Mouse (Mus musculus) hindbrain, embryonic 10.5 days (tissue): ENCODE measurements at regions not wholly inside any gene's neighbourhood (a gene's known extent, or its start where the extent isn't known, plus 50 kb on each side); places are given as distances from the start of the nearest gene placed in this dataset.

Experiments
- DNase-seq: peaks from one replicate; pipeline ENCODE4 v3.0.0-alpha.2; 2017; ENCODE audit warnings: low spot score
- H3K27ac ChIP-seq: fragments of 300-500 bp; sonication (generic); 2 replicates; pipeline ENCODE4 v1.5.1; 2016; ENCODE audit warnings: mild to moderate bottlenecking, moderate library complexity
- H3K27me3 ChIP-seq: fragments of 300-500 bp; sonication (generic); 2 replicates; pipeline ENCODE4 v1.6.1; 2016; ENCODE audit warnings: mild to moderate bottlenecking; ENCODE audit not compliant: poor library complexity, insufficient read depth, severe bottlenecking
- H3K36me3 ChIP-seq: fragments of 300-500 bp; sonication (generic); 2 replicates; pipeline ENCODE4 v1.6.1; 2016; ENCODE audit warnings: mild to moderate bottlenecking, moderate library complexity
- H3K4me1 ChIP-seq: fragments of 300-500 bp; sonication (generic); replicated peaks from 2 replicates; pipeline ENCODE4 v1.6.1; 2016; ENCODE audit warnings: mild to moderate bottlenecking
- H3K4me3 ChIP-seq: fragments of 300-500 bp; sonication (generic); 2 replicates; pipeline ENCODE4 v1.5.1; 2016; ENCODE audit warnings: mild to moderate bottlenecking, moderate library complexity
- H3K9me3 ChIP-seq: fragments of 300-500 bp; sonication (generic); 2 replicates; pipeline ENCODE4 v1.6.1; 2016; ENCODE audit warnings: mild to moderate bottlenecking, moderate library complexity
- WGBS: fragments of 180-500 bp; shearing (Covaris S2); methylation state at CpG from one replicate; pipeline ENCODE4 v1.1.7; 2016; 5-methylcytosine and 5-hydroxymethylcytosine counted together

DNA sequence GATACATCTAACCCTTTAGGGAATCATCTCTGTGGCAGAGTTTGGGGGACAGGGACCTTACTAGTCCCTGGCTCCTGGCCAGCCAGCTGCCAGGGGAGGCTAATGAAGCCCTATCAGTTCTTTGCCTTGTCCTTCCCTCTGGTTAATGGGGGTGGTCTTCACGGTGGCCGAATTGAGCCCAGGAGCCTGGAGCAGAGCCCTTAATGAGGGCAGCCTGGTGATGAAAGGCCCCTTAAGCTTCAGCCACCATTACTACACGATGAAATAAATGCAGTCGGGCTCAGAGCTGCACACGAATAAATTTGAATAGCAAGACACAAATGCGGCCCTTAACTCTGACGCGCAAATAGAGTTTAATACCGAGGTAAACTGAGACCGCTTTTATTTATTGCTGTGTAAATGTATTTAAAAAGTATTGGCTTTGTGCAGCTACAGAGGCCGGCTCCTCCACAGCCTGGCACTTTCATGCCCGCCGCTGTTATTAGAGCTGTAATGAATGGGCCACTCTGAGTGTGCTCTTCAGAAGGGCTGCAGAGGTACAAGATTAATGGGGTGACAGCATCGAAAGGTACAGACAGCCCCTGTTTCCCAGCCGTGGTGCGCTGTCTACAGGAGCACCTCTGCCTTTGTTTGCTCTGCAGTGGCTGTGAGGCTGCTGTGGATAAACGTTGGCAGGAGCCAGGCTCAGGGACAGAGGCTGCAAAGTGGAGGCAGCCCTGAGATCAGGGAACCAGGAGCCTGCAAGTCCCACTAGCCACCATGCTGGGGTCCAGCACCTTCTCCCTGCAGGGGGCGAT is 335.2 kb upstream of the Zmiz1 start:
- Histone ChIP-seq H3K4me1 (peaks cover 44% of the 10 kb centered on the region), H3K36me3 (no peaks in the 10 kb centered on the region), H3K27ac (peak overlapping the region; percentile 74), H3K27me3 (no peaks in the 10 kb centered on the region; the same call in 1 of the 2 replicates), H3K9me3 (no peaks in the 10 kb centered on the region), H3K4me3 (no peak overlapping the region)
- WGBS, result 62% methylated on average over 18 of the region's 18 CpGs
- no peak for DNase-seq

DNA sequence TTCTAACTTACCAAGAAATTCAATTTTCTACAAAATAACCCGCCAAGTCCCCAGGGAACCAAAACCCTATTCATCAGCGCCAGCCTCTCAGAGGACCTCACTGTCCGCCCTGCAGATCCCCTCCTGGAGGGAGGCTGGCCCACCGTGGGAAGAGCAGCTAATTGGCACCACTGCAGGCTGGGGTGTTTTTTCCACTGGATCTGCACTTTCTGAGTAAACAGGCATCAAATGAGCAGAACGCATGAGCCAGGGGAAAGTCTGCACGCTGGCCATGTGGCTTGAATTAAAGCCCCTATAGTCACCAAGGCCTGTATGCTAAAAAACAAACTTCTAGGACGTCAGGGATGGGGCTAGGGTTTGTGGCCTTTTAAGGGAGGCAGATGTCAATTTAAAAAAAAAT is 332.4 kb upstream of the Zmiz1 start:
- DNase-seq, result no peak
- Histone ChIP-seq H3K4me1 (peaks cover 44% of the 10 kb centered on the region), H3K27me3 (no peaks in the 10 kb centered on the region; the same call in 1 of the 2 replicates), H3K27ac (0 out of 2 replicates have a peak overlapping the region, but pooled peaks have one; percentile 60), H3K4me3 (no peak overlapping the region), H3K9me3 (no peaks in the 10 kb centered on the region), H3K36me3 (no peaks in the 10 kb centered on the region)
- WGBS, result 44% methylated on average over 7 of the region's 7 CpGs

DNA sequence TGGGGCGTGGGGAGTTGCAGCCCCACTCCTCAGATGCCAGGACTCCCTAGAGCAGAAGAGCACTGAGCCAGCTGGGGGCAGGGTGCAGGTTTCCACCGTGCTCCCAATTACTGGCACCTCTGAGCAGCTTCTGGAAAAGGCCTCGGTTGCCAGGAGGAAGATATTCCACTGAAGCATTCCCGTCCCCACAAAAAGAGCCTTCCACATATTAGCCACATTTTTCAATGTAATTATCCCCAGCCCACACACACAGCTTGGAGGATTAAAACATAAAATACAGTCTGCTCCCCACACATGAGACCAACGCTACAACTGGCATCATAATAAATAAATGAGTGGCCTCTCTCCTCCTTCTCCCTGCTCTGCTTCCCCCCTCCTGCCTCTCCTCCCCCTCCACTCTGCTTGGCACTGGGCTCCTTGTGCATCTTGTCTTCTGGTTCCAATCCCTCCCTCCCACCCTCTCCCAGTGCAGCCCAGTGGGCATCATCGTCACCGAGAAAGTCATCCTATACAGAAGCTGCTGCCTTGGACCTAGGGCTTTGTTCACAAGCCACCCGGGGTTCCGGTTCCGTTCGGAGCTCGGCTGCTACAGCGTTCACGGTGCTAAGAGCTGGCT is 331.3 kb upstream of the Zmiz1 start:
- no peak for DNase-seq
- Histone ChIP-seq H3K27me3 (no peaks in the 10 kb centered on the region; the same call in 1 of the 2 replicates), H3K4me3 (no peak overlapping the region), H3K4me1 (peaks cover 44% of the 10 kb centered on the region), H3K9me3 (no peaks in the 10 kb centered on the region), H3K27ac (peak overlapping the region; percentile 64), H3K36me3 (no peaks in the 10 kb centered on the region)
- WGBS, result 43% methylated on average over 14 of the region's 14 CpGs

GRCm38 (mm10) chr14:25128160-25128547 is 330.8 kb upstream of the Zmiz1 start:
- WGBS, result 65% methylated on average over 6 of the region's 6 CpGs
- no peaks in the 10 kb centered on the region; the same call in 1 of the 2 replicates for H3K27me3 ChIP-seq
- H3K9me3 ChIP-seq, result no peaks in the 10 kb centered on the region
- peak overlapping the region; percentile 64 for H3K27ac ChIP-seq
- peaks cover 41% of the 10 kb centered on the region for H3K4me1 ChIP-seq
- no peak overlapping the region for H3K4me3 ChIP-seq
- no peak for DNase-seq
- no peaks in the 10 kb centered on the region for H3K36me3 ChIP-seq

- WGBS, result 86% methylated on average over 3 of the region's 3 CpGs
Measured at GRCm38 (mm10) chr14:25135371-25135770, 323.6 kb upstream of the Zmiz1 start.

GRCm38 (mm10) chr14:25137312-25137711 is 321.7 kb upstream of the Zmiz1 start:
- no peaks in the 10 kb centered on the region for H3K27me3 ChIP-seq
- WGBS, result 91% methylated on average over 8 of the region's 8 CpGs
- no peak for DNase-seq

More at GRCm38 (mm10) chr14:25135371-25135770, 323.6 kb upstream of the Zmiz1 start:
- no peak for DNase-seq
- Histone ChIP-seq H3K4me3 (no peak overlapping the region), H3K27ac (no peak overlapping the region), H3K4me1 (peaks cover 9% of the 10 kb centered on the region; the same call in 1 of the 2 replicates), H3K36me3 (no peaks in the 10 kb centered on the region), H3K27me3 (no peaks in the 10 kb centered on the region), H3K9me3 (no peaks in the 10 kb centered on the region)

DNA sequence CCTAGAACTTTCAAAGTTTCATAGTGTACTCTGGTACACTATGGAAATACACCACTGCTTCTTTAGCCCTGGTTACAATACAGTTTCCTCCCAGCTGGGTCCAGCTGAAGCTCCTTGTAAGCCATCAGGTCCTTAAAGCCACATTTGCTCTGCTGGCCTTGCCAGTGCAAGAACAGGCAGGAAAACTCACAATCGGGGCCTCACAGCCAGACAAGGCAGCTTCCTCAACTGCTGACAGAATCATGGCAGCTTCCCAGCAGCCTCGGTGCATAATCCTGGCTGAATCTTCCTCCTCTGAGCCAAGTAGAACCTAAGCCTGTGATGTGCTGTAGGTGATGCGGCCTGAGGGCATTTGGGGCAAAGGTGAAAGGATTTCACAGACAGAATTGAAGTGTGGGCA is 320.5 kb upstream of the Zmiz1 start:
- no peaks in the 10 kb centered on the region for H3K27me3 ChIP-seq
- DNase-seq, result no peak
- 80% methylated on average over 3 of the region's 3 CpGs for WGBS

More at GRCm38 (mm10) chr14:25137312-25137711, 321.7 kb upstream of the Zmiz1 start:
- Histone ChIP-seq H3K4me1 (peaks cover 22% of the 10 kb centered on the region; the same call in 1 of the 2 replicates), H3K4me3 (no peak overlapping the region), H3K27ac (no peak overlapping the region), H3K36me3 (no peaks in the 10 kb centered on the region), H3K9me3 (no peaks in the 10 kb centered on the region)

DNA sequence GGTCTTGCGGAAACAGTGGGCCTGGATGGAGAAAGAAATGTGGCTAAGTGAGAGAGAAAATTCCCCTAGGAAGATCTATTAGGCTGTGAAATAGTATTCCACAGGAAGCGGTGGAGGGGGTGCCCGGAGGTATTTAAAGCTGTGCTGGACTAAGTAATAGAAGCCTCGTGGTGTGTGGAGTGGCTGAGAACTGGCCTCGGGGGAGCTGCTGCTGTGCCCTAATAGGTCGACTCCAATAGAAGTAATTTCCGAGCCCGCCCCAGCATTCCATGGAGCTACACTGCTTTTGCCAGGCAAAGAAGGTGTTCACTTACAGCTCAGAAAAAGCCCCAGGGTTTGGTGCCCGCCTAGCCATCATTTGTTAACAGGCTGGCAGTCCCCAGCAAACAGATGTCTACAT is 317.1 kb upstream of the Zmiz1 start:
- Histone ChIP-seq H3K27ac (peak overlapping the region; percentile 36), H3K4me3 (no peak overlapping the region)
- peak; percentile 51 for DNase-seq

More for the DNA sequence above, 320.5 kb upstream of the Zmiz1 start:
- no peak overlapping the region for H3K4me3 ChIP-seq
- H3K9me3 ChIP-seq, result no peaks in the 10 kb centered on the region
- H3K36me3 ChIP-seq, result no peaks in the 10 kb centered on the region
- H3K4me1 ChIP-seq, result peaks cover 22% of the 10 kb centered on the region; the same call in 1 of the 2 replicates
- peak overlapping the region; percentile 56 for H3K27ac ChIP-seq

DNA sequence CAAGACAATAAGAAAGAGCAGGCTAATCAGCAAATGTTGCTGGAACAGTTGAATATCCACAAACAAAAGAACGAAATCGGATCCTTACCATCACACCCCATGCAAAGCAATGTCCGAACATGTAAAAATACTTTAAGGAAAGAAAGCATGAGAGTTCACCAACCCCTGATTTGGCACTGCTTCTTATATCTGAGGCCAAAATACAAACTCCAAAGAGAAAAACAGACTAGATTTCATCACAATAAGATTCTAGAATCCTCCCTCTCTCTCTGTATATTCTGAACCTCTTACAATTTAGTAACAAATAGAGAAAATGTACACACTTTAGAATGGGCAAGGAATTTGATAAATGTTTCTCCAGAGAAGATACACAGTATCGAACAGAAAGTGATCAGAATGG is 315.9 kb upstream of the Zmiz1 start:
- H3K36me3 ChIP-seq, result no peaks in the 10 kb centered on the region
- H3K27me3 ChIP-seq, result no peaks in the 10 kb centered on the region
- no peak for DNase-seq
- peaks cover 22% of the 10 kb centered on the region; the same call in 1 of the 2 replicates for H3K4me1 ChIP-seq
- 90% methylated on average over 4 of the region's 4 CpGs for WGBS
- H3K27ac ChIP-seq, result no peak overlapping the region
- H3K4me3 ChIP-seq, result no peak overlapping the region
- no peaks in the 10 kb centered on the region for H3K9me3 ChIP-seq

More for the DNA sequence above, 317.1 kb upstream of the Zmiz1 start:
- Histone ChIP-seq H3K9me3 (no peaks in the 10 kb centered on the region), H3K27me3 (no peaks in the 10 kb centered on the region), H3K4me1 (peaks cover 22% of the 10 kb centered on the region; the same call in 1 of the 2 replicates), H3K36me3 (no peaks in the 10 kb centered on the region)
- 59% methylated on average over 9 of the region's 9 CpGs for WGBS

DNA sequence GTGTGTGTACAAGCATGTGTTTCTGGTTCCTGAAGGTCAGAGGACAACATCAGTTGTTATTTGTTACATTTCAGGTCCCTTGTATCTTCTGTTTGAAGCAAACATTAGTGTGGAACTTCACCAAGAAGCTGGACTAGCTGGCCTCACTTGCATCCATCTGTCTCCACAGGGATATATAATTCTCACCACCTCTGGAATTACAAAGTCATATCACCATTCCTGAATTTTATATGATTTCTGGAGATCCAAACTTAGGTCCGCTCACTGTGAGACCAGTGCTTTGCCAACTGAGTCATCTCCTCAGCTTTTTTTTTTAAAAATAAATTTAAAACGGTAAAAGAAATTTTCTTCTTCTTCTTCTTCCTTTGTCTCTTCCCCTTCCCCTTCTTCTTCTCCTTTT is 311.3 kb upstream of the Zmiz1 start:
- H3K27ac ChIP-seq, result no peak overlapping the region
- DNase-seq, result no peak
- no peaks in the 10 kb centered on the region; the same call in 1 of the 2 replicates for H3K27me3 ChIP-seq
- H3K4me3 ChIP-seq, result no peak overlapping the region
- no peaks in the 10 kb centered on the region for H3K36me3 ChIP-seq
- H3K9me3 ChIP-seq, result no peaks in the 10 kb centered on the region
- WGBS, result 88% methylated on average over 2 of the region's 2 CpGs
- peaks cover 3% of the 10 kb centered on the region for H3K4me1 ChIP-seq

DNA sequence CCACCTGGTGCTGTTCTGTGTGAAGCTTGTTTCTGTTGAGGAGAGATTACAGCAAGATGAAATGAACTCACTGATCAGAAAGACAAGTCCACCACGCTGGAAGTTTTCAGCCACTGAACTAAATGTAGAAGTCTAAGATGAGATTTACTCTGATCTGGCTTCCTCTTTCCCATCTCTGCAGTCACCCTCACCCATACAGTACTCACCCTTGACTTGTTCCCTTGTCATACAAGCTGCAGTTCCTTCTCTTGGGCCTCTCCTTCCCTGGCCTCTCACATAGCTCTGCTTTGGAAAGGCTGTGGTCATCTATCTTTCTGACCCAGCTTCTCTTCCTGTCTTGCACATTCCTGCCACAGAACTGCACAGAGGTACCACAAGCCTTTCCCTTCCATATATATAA is 308.0 kb upstream of the Zmiz1 start:
- Histone ChIP-seq H3K36me3 (no peaks in the 10 kb centered on the region), H3K27me3 (no peaks in the 10 kb centered on the region; the same call in 1 of the 2 replicates), H3K27ac (no peak overlapping the region), H3K4me1 (peaks cover 19% of the 10 kb centered on the region), H3K9me3 (no peaks in the 10 kb centered on the region), H3K4me3 (no peak overlapping the region)
- 93% methylated on average over 1 of the region's 1 CpGs for WGBS
- no peak for DNase-seq

GRCm38 (mm10) chr14:25151485-25151884 is 307.5 kb upstream of the Zmiz1 start:
- H3K4me1 ChIP-seq, result peaks cover 19% of the 10 kb centered on the region
- no peaks in the 10 kb centered on the region for H3K36me3 ChIP-seq
- 81% methylated on average over 2 of the region's 2 CpGs for WGBS
- DNase-seq, result no peak
- no peak overlapping the region for H3K27ac ChIP-seq
- H3K9me3 ChIP-seq, result no peaks in the 10 kb centered on the region
- no peak overlapping the region for H3K4me3 ChIP-seq
- no peaks in the 10 kb centered on the region; the same call in 1 of the 2 replicates for H3K27me3 ChIP-seq

- no peaks in the 10 kb centered on the region for H3K9me3 ChIP-seq
- H3K4me3 ChIP-seq, result no peak overlapping the region
- no peaks in the 10 kb centered on the region; the same call in 1 of the 2 replicates for H3K27me3 ChIP-seq
- DNase-seq, result no peak
- H3K27ac ChIP-seq, result no peak overlapping the region
- H3K36me3 ChIP-seq, result no peaks in the 10 kb centered on the region
- WGBS, result 82% methylated on average over 4 of the region's 4 CpGs
- H3K4me1 ChIP-seq, result peaks cover 19% of the 10 kb centered on the region
Measured at GRCm38 (mm10) chr14:25153573-25153972, 305.4 kb upstream of the Zmiz1 start.
